Mouse (Mus musculus) spleen, adult 2 months (tissue): ENCODE measurements at regions not wholly inside any gene's neighbourhood (a gene's known extent, or its start where the extent isn't known, plus 50 kb on each side); places are given as distances from the start of the nearest gene placed in this dataset.

Experiments
- DNase-seq, 2 experiments: peaks; one replicate each; pipeline versions ENCODE4 v3.0.0 to v3.0.0-alpha.2; 2012 to 2021; ENCODE audit warnings: low spot score in 2 of 2, low read depth in 1 of 2
- H3K27ac ChIP-seq: fragments of 200-500 bp; 2 replicates; pipeline ENCODE4 v1.5.1; 2012; ENCODE audit warnings: low read length, inconsistent platforms; ENCODE audit not compliant: insufficient read depth
- H3K27me3 ChIP-seq: fragments of 200-500 bp; 2 replicates; pipeline ENCODE4 v1.6.1; 2012; ENCODE audit warnings: mild to moderate bottlenecking, moderate library complexity, low read length, inconsistent platforms; ENCODE audit not compliant: control insufficient read depth, insufficient read depth
- H3K36me3 ChIP-seq: fragments of 200-500 bp; 2 replicates; pipeline ENCODE4 v1.6.1; 2012; ENCODE audit warnings: mild to moderate bottlenecking, low read length, inconsistent platforms; ENCODE audit not compliant: control insufficient read depth, insufficient read depth
- H3K4me1 ChIP-seq: fragments of 200-500 bp; 2 replicates; pipeline ENCODE4 v1.6.1; 2011; ENCODE audit warnings: inconsistent platforms; ENCODE audit not compliant: control insufficient read depth, insufficient read depth, insufficient read length
- H3K4me3 ChIP-seq: fragments of 200-500 bp; 2 replicates; pipeline ENCODE4 v1.5.1; 2011; ENCODE audit warnings: mild to moderate bottlenecking, inconsistent platforms; ENCODE audit not compliant: insufficient read depth, insufficient read length; ENCODE audit errors: extremely low read depth
- CTCF ChIP-seq: fragments of 200-500 bp; IDR thresholded peaks from 2 replicates; pipeline ENCODE4 v1.5.1; 2011; ENCODE audit warnings: mild to moderate bottlenecking, inconsistent platforms; ENCODE audit not compliant: insufficient read depth, insufficient read length, insufficient replicate concordance; ENCODE audit errors: extremely low read depth
- POLR2A ChIP-seq: fragments of 200-500 bp; IDR thresholded peaks from 2 replicates; pipeline ENCODE4 v1.6.1; 2011; ENCODE audit warnings: low read depth, low read length, inconsistent platforms
- WGBS: fragments of 180-500 bp; shearing (Covaris S2); methylation state at CpG from one replicate; pipeline ENCODE4 v1.1.7; 2018; 5-methylcytosine and 5-hydroxymethylcytosine counted together

- no peaks in the 10 kb centered on the region for H3K36me3 ChIP-seq
These were observed 84.8 kb upstream of the Arg1 start for GRCm38 (mm10) chr10:25012129-25012528.

DNA sequence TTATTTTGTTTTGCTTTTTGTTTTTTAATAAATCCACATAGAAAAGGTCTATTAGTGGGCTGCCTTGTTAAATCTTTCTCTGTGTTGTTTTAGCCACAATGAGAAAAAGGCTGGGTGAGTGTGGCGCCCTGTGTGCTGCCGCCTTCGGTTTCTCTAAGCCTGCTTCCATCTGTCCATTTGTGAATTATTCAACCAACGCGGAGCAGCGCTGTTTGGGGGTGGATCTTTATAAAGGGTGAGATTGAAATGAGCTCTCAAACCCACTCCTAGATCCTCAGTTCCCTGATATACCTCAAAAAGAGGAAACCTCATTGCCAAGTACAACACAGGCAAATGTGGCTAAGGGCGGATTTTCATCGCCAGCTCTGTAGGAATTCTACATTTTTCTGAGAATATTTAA, 74.0 kb upstream of the Arg1 start:
- H3K36me3 ChIP-seq: no peaks in the 10 kb centered on the region
- 93% methylated on average over 8 of the region's 8 CpGs for WGBS
- H3K4me3 ChIP-seq: no peak overlapping the region
- no peak overlapping the region for H3K27ac ChIP-seq
- H3K27me3 ChIP-seq: no peaks in the 10 kb centered on the region
- H3K4me1 ChIP-seq: no peaks in the 10 kb centered on the region
- TF ChIP-seq CTCF: no peak
- TF ChIP-seq POLR2A: no peak
- DNase-seq: no peak

More at GRCm38 (mm10) chr10:25012129-25012528, 84.8 kb upstream of the Arg1 start:
- no peak overlapping the region for H3K4me3 ChIP-seq
- no peak for TF ChIP-seq POLR2A
- no peak for TF ChIP-seq CTCF
- no peak for DNase-seq
- H3K4me1 ChIP-seq: no peaks in the 10 kb centered on the region
- H3K27ac ChIP-seq: no peak overlapping the region
- no peaks in the 10 kb centered on the region for H3K27me3 ChIP-seq

DNA sequence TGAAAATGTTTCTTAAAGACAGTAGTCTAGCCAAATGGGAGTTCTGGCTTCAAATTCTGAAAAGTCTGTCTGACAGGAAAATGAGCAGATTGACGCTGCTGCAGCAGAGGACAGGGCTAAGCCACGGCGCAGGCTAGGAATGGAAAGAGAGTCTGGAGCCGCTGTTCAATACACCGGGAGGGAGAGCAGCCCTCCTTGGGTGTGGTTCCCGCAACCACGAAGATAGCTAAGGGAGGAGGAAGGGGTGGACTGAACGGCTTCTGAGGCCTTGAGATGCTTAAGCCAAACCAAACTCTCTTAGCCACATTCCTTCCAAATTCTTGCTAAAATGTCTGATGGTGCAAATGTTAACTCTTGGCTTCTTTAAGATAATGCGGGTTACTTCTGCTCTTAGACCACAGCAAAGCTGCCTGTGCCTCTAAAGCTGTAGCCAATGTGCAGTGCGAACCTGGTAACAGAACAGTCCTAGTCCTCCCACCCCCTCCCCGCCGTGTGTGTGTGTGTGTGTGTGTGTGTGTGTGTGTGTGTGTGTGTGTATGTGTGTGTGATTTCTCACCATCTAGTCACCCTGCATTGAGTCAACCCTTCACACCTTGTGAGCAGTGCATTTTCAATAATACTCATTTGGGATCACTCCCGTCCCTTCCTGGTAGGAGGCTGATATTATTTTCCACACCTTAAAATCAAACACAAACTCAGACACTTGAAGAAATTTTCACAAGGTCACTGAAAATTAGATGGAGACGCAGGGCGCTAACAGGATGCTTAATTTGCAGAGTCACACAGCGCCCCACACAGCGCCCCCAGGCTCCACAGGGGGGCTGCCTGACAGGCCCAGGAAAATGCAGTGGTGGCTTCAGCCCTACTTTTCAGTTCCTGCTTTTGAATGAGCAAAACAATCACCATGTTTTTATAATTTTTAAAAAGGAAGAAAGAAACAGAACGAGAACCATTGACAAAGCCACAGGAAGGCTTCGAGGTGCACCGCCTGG, 73.2 kb upstream of the Arg1 start:
- H3K36me3 ChIP-seq: no peaks in the 10 kb centered on the region
- no peaks in the 10 kb centered on the region for H3K27me3 ChIP-seq
- DNase-seq: no peak
- H3K4me1 ChIP-seq: no peaks in the 10 kb centered on the region
- no peak for TF ChIP-seq CTCF
- TF ChIP-seq POLR2A: no peak
- WGBS: 75% methylated on average over 20 of the region's 20 CpGs
- H3K27ac ChIP-seq: no peak overlapping the region
- no peak overlapping the region for H3K4me3 ChIP-seq

DNA sequence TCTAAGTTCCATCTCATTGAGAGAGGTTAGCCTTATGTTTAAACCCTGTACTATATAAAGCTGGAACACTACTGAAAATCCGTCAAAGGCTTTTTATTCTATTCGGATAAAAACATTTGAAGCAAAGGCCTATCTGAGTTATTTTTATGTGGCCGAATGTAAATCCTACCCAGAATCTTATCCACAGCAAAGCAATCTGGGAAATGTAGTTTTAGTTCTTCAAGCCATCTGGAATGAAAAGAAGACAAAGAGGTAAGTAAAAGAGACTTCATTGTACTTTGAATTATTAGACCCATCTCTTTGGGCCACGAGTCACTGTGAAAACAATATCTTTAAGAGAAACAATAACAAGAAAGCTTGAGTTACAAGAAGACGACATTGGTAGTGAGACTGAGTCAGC, 72.5 kb upstream of the Arg1 start:
- Histone ChIP-seq H3K27ac (no peak overlapping the region), H3K4me3 (no peak overlapping the region), H3K4me1 (no peaks in the 10 kb centered on the region), H3K36me3 (no peaks in the 10 kb centered on the region), H3K27me3 (no peaks in the 10 kb centered on the region)
- TF ChIP-seq POLR2A: no peak
- TF ChIP-seq CTCF: no peak
- no peak for DNase-seq
- WGBS: 86% methylated on average over 5 of the region's 5 CpGs

DNA sequence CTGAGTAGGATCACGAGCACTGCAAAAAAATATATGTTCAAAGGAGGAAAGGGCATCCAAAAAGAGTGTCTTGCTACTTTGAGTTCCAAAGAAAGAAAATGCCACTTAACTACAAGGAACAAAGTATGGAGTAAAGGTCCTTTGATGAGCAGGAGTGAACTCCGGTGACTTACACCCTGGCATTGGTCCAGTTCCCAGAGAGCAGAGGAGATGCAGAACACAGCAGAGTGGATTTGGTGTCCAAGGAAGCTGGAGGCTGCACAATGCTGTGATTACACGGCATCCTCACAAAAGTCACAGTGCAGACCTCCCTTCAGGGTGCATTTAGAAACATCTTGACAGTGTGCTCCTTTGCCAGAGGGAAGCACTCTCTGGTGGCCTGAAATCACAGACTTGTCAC, 70.4 kb upstream of the Arg1 start:
- no peak overlapping the region for H3K4me3 ChIP-seq
- TF ChIP-seq POLR2A (no peak), CTCF (no peak)
- H3K27ac ChIP-seq: no peak overlapping the region
- H3K27me3 ChIP-seq: no peaks in the 10 kb centered on the region
- H3K36me3 ChIP-seq: no peaks in the 10 kb centered on the region
- WGBS: 91% methylated on average over 3 of the region's 3 CpGs
- H3K4me1 ChIP-seq: no peaks in the 10 kb centered on the region
- DNase-seq: no peak

DNA sequence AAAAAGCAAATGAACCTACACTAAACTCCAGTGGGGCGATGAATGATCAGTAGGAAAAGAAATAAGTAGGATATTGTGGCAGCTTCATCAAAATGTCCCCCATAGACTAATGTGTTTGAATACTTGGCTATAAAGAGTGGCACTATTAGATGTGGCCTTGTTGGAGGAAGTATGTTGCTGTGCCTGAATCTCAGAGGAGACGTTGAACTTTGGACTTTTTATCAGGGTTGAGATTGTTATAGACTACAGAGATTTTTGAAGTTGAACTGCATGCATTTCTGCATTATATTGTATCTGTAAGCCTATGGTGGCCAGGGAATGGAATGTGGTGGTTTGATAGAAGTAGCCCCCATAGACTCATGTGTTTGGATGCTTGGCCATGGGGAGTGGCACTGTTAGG, 68.5 kb upstream of the Arg1 start:
- Histone ChIP-seq H3K4me3 (no peak overlapping the region), H3K27me3 (no peaks in the 10 kb centered on the region), H3K36me3 (no peaks in the 10 kb centered on the region), H3K4me1 (no peaks in the 10 kb centered on the region), H3K27ac (no peak overlapping the region)
- WGBS: 88% methylated on average over 2 of the region's 2 CpGs
- DNase-seq: no peak
- TF ChIP-seq CTCF (no peak), POLR2A (no peak)

GRCm38 (mm10) chr10:24989965-24990653, 62.8 kb upstream of the Arg1 start:
- no peak for DNase-seq
- Histone ChIP-seq H3K4me1 (no peaks in the 10 kb centered on the region), H3K27ac (no peak overlapping the region), H3K36me3 (no peaks in the 10 kb centered on the region), H3K4me3 (no peak overlapping the region), H3K27me3 (no peaks in the 10 kb centered on the region)
- WGBS: 87% methylated on average over 2 of the region's 2 CpGs
- TF ChIP-seq POLR2A: no peak
- no peak for TF ChIP-seq CTCF
